Mouse (Mus musculus): ENCODE data around the gene Thbs3. TPM values are rescaled to one million over a fixed set of nuclear protein-coding genes. Genes with fewer than 3 reads are reported as not detected.

Gene Thbs3
- total and polyA plus RNA-seq, 3 experiments: 4.3 to 6.1 (median 5.7) TPM

DNA sequence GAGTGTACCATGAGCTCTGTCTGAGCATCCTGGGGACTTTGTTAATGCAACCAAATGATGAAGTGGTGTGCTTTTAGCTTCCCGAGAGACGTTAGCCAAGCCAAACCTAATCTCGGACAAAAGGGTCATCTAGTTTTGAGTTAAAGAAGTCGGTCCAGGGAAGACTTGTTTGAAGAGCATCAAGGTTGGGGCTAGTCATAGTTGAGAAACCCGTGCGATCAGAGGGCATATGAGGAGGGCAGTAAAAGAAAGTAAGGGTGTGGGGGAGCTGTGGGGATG, 36.9 kb upstream of the Thbs3 start:
- dilution Hi-C loops (cut with MboI; ENCODE audit: extremely low pct_ligation_motif_present, extremely low pct_unique_long_range_greater_than_20kb, low sequenced_read_pairs): no loop called here
- peaks cover 0 to 10% of the 10 kb centered on the region in 2 experiments; a peak in 2 of 4 replicates for H3K4me1 ChIP-seq (ENCODE audit: control insufficient read depth in 1 of 2, insufficient read depth in 2 of 2)
- in situ Hi-C loops (cut with MboI; ENCODE audit: low pct_ligation_motif_present, low pct_unique_long_range_greater_than_20kb, low sequenced_read_pairs): no loop called here

DNA sequence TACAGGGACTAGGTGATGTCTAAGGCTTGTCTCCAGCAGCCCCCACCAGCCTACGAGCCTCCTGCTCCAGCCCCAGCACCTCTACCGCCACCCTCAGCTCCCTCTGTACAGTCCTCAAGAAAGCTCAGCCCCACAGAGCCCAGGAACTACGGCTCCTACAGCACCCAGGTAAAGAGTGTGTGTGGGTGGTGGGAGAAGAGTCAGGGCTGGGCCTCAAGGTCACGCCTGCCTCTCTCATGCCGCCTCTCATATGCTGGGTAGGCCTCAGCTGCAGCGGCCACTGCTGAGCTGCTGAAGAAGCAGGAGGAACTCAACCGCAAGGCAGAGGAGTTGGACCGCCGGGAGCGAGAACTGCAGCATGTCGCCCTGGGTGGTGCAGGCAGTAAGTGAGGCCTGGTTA, 35.9 kb upstream of the Thbs3 start:
- Histone ChIP-seq H3K27ac (ENCODE audit: insufficient read depth, low read depth) (no peak overlapping the region), H3K36me3 (replicated peaks in 1 of 2; ENCODE audit: control insufficient read depth in 1 of 2, insufficient read depth in 1 of 2, low read length in 1 of 2) (peaks cover 84 to 100% of the 10 kb centered on the region in 2 experiments), H3K4me1 (ENCODE audit: control insufficient read depth in 1 of 2, insufficient read depth in 2 of 2) (peaks cover 0 to 10% of the 10 kb centered on the region in 2 experiments; a peak in 2 of 4 replicates)

More for the DNA sequence above, 36.9 kb upstream of the Thbs3 start:
- H3K4me3 ChIP-seq (replicated peaks in 1 of 3; ENCODE audit: low read depth in 2 of 3, low read length in 2 of 3, poor library complexity in 1 of 3): peak overlapping the region in 2 of 3 experiments; percentile 32 to 50
- no peak overlapping the region for H3K9ac ChIP-seq (ENCODE audit: insufficient read depth, low read depth)
- TF ChIP-seq JUND (conservative IDR thresholded peaks at IDR 0.05; ENCODE audit: low read depth, low read length) (no peak), TBP (conservative IDR thresholded peaks at IDR 0.05; ENCODE audit: low read depth, low read length) (no peak), CHD1 (IDR thresholded peaks at IDR 0.05; ENCODE audit: low read depth, low read length) (no peak), ZNF384 (IDR thresholded peaks at IDR 0.05; ENCODE audit: low read depth, low read length) (no peak), UBTF (IDR thresholded peaks at IDR 0.05; ENCODE audit: low read depth, low read length) (no peak), POLR2AphosphoS2 (IDR thresholded peaks at IDR 0.05; ENCODE audit: low read depth, low read length) (no peak), SIN3A (IDR thresholded peaks at IDR 0.05; ENCODE audit: low read length) (no peak)
- H3K27me3 ChIP-seq (replicated peaks): no peaks in the 10 kb centered on the region
- no peak overlapping the region for H3K27ac ChIP-seq (ENCODE audit: insufficient read depth, low read depth)
- DNase-seq (ENCODE audit: extremely low read depth): peak; percentile 13
- H3K79me2 ChIP-seq (replicated peaks; ENCODE audit: control insufficient read depth, extremely low read depth, insufficient read depth, poor library complexity, severe bottlenecking): no peaks in the 10 kb centered on the region
- no peak overlapping the region for H3K4me2 ChIP-seq (ENCODE audit: insufficient read depth, low read depth, poor library complexity, severe bottlenecking)
- H3K9me3 ChIP-seq (replicated peaks; ENCODE audit: low read length): no peaks in the 10 kb centered on the region
- peaks cover 90 to 100% of the 10 kb centered on the region in 2 experiments for H3K36me3 ChIP-seq (replicated peaks in 1 of 2; ENCODE audit: control insufficient read depth in 1 of 2, insufficient read depth in 1 of 2, low read length in 1 of 2)

DNA sequence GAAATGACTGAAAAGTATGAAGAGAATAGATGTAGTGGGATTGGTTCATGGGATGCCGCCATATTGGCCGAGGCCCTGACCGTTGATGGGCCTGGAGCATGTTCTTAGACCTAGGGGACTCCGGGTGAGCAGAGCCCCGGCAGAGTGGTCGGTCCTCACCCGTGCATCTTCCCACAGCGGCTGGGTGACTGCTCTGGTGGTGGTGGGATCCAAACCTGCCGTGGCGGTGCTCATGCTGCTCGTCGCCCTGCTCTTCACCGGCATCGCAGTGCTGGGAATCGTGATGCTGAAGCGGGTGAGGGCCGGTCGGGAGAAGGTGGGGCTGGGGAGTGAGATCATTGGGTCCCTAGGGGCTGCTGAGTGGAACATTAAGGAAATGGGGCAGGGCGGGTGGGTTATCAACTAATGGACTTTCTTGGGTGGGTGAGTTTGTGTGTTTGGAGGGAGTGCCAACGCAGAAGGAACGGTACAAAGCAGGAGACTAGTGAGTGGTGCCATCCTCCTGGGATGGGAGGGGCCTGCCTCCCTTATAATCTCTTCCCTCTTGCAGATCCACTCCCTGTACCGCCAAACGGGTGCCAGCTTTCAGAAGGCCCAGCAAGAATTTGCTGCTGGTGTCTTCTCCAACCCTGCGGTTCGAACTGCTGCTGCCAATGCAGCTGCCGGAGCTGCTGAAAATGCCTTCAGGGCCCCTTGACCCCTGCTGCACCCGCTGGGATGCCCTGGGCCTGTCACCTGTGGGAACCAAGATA, 33.1 kb upstream of the Thbs3 start:
- Histone ChIP-seq H3K27ac (ENCODE audit: insufficient read depth, low read depth) (no peak overlapping the region), H3K27me3 (replicated peaks) (no peaks in the 10 kb centered on the region), H3K36me3 (replicated peaks in 1 of 2; ENCODE audit: control insufficient read depth in 1 of 2, insufficient read depth in 1 of 2, low read length in 1 of 2) (peaks cover 63 to 95% of the 10 kb centered on the region in 2 experiments), H3K4me1 (ENCODE audit: control insufficient read depth in 1 of 2, insufficient read depth in 2 of 2) (peaks cover 0 to 10% of the 10 kb centered on the region in 2 experiments; a peak in 2 of 4 replicates), H3K9ac (ENCODE audit: insufficient read depth, low read depth) (no peak overlapping the region), H3K4me2 (ENCODE audit: insufficient read depth, low read depth, poor library complexity, severe bottlenecking) (no peak overlapping the region), H3K9me3 (replicated peaks; ENCODE audit: low read length) (no peaks in the 10 kb centered on the region), H3K4me3 (replicated peaks in 1 of 3; ENCODE audit: low read depth in 2 of 3, low read length in 2 of 3, poor library complexity in 1 of 3) (no peak overlapping the region), H3K79me2 (replicated peaks; ENCODE audit: control insufficient read depth, extremely low read depth, insufficient read depth, poor library complexity, severe bottlenecking) (no peaks in the 10 kb centered on the region)
- dilution Hi-C loops (cut with MboI; ENCODE audit: extremely low pct_ligation_motif_present, extremely low pct_unique_long_range_greater_than_20kb, low sequenced_read_pairs) (no loop called here), in situ Hi-C loops (cut with MboI; ENCODE audit: low pct_ligation_motif_present, low pct_unique_long_range_greater_than_20kb, low sequenced_read_pairs) (no loop called here)
- TF ChIP-seq TBP (conservative IDR thresholded peaks at IDR 0.05; ENCODE audit: low read depth, low read length) (no peak), ZC3H11A (IDR thresholded peaks at IDR 0.05; ENCODE audit: low read depth, low read length) (no peak), MYC (IDR thresholded peaks at IDR 0.05; ENCODE audit: low read depth, low read length) (no peak), ELF1 (IDR thresholded peaks at IDR 0.05; ENCODE audit: low read depth, low read length) (no peak), MAX (IDR thresholded peaks at IDR 0.05; ENCODE audit: low read length) (no peak), PAX5 (IDR thresholded peaks at IDR 0.05; ENCODE audit: low read length) (no peak), CTCF (conservative IDR thresholded peaks at IDR 0.05 in 1 of 2, IDR thresholded peaks at IDR 0.05 in 1 of 2; ENCODE audit: low read depth in 2 of 2, low read length in 2 of 2) (no peak), RAD21 (IDR thresholded peaks at IDR 0.05; ENCODE audit: low read depth, low read length) (no peak), GABPA (IDR thresholded peaks at IDR 0.05; ENCODE audit: insufficient replicate concordance, low read depth, low read length) (no peak), CHD2 (IDR thresholded peaks at IDR 0.05; ENCODE audit: low read length) (no peak), ZKSCAN1 (IDR thresholded peaks at IDR 0.05; ENCODE audit: borderline replicate concordance, low read depth, low read length) (no peak), USF2 (conservative IDR thresholded peaks at IDR 0.05; ENCODE audit: low read depth, low read length) (no peak), TCF12 (IDR thresholded peaks at IDR 0.05; ENCODE audit: low read depth, low read length) (no peak)
- DNase-seq (ENCODE audit: extremely low read depth): no peak

More for the DNA sequence above, 35.9 kb upstream of the Thbs3 start:
- TF ChIP-seq ZC3H11A (IDR thresholded peaks at IDR 0.05; ENCODE audit: low read depth, low read length) (no peak), BHLHE40 (IDR thresholded peaks at IDR 0.05; ENCODE audit: low read depth, low read length) (no peak), ZKSCAN1 (IDR thresholded peaks at IDR 0.05; ENCODE audit: borderline replicate concordance, low read depth, low read length) (no peak), MAX (IDR thresholded peaks at IDR 0.05; ENCODE audit: low read length) (no peak), TCF12 (IDR thresholded peaks at IDR 0.05; ENCODE audit: low read depth, low read length) (no peak), HCFC1 (IDR thresholded peaks at IDR 0.05; ENCODE audit: low read depth, low read length) (no peak), JUND (conservative IDR thresholded peaks at IDR 0.05; ENCODE audit: low read depth, low read length) (no peak), POLR2AphosphoS2 (IDR thresholded peaks at IDR 0.05; ENCODE audit: low read depth, low read length) (0 out of 2 replicates have a peak, but pooled peaks have one; percentile 31)
- no peak overlapping the region for H3K9ac ChIP-seq (ENCODE audit: insufficient read depth, low read depth)
- no peak overlapping the region for H3K4me3 ChIP-seq (replicated peaks in 1 of 3; ENCODE audit: low read depth in 2 of 3, low read length in 2 of 3, poor library complexity in 1 of 3)
- H3K79me2 ChIP-seq (replicated peaks; ENCODE audit: control insufficient read depth, extremely low read depth, insufficient read depth, poor library complexity, severe bottlenecking): no peaks in the 10 kb centered on the region
- H3K27me3 ChIP-seq (replicated peaks): no peaks in the 10 kb centered on the region
- H3K4me2 ChIP-seq (ENCODE audit: insufficient read depth, low read depth, poor library complexity, severe bottlenecking): no peak overlapping the region
- dilution Hi-C loops (cut with MboI; ENCODE audit: extremely low pct_ligation_motif_present, extremely low pct_unique_long_range_greater_than_20kb, low sequenced_read_pairs): no loop called here
- in situ Hi-C loops (cut with MboI; ENCODE audit: low pct_ligation_motif_present, low pct_unique_long_range_greater_than_20kb, low sequenced_read_pairs): no loop called here
- no peak for DNase-seq (ENCODE audit: extremely low read depth)
- H3K9me3 ChIP-seq (replicated peaks; ENCODE audit: low read length): no peaks in the 10 kb centered on the region

Measured in CH12.LX (cell line).